Mouse (Mus musculus): ENCODE results near the gene Fto. TPM values are rescaled to one million over a fixed set of nuclear protein-coding genes. Genes with fewer than 3 reads are reported as not detected.
A peak's percentile ranks its signal among the peaks of the same experiment; 100 is the strongest.

Gene Fto
- polyA plus RNA-seq, 1 experiment from 2014 or later = 89.0 TPM

DNA sequence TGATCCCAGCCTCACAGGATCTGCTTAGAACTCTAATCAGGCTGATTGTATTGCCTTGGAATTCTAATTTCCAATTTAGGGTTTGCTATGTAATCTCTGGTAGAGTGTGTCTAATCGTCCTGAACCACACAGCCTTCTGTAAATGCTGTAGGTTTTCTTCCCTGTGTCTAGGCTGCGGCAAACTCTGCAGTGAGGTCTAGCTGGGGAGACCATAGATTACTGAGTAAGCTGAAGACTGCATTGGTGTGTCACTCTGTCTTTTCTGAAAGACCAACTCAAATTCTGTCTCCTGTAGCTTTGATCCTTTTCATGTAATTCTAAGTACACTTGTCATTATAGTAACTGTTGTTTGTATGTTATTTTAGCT, 253.2 kb downstream of the Fto start:
- 60% methylated on average over 2 of the region's 2 CpGs for WGBS

DNA sequence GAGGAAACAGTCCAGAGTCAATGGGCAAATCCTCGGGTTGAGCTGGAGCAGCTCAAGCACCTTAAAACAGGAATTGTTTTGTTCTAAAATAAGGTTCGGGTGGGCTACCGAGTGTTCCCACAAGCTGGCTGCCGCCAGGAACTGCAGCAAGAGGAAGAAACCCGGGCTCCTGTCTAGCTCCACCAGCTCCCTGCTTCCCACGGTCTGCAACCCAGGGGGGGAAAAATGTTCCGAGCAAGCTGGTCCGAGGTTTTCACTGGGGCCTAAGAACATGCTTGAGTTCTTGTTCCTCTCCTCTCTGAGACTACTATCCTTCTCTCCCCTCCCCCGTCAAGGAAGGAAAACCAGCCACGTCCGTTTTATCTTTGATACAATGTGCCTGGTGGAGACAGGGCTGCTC, 256.5 kb downstream of the Fto start:
- H3K27me3 ChIP-seq (ENCODE audit: insufficient read depth, low read length) = no peaks in the 10 kb centered on the region
- no peak for ATAC-seq (ENCODE audit: low FRiP score, low TSS enrichment)
- H3K4me3 ChIP-seq (ENCODE audit: low read length) = no peak overlapping the region
- peaks cover 52% of the 10 kb centered on the region for H3K4me1 ChIP-seq (ENCODE audit: insufficient read depth, low read length)
- no peaks in the 10 kb centered on the region for H3K9me3 ChIP-seq (ENCODE audit: low read length)
- H3K36me3 ChIP-seq (ENCODE audit: insufficient read depth, low read length) = no peaks in the 10 kb centered on the region
- WGBS = 49% methylated on average over 11 of the region's 11 CpGs
- H3K27ac ChIP-seq (ENCODE audit: low read length) = no peak overlapping the region
- no peak overlapping the region; the same call in 1 of the 2 replicates for H3K4me2 ChIP-seq (replicated peaks; ENCODE audit: low read depth, low read length)
- H3K9ac ChIP-seq (replicated peaks; ENCODE audit: low read length) = no peak overlapping the region

More for the DNA sequence above, 253.2 kb downstream of the Fto start:
- Histone ChIP-seq H3K4me1 (ENCODE audit: insufficient read depth, low read length) (peaks cover 48% of the 10 kb centered on the region), H3K9ac (replicated peaks; ENCODE audit: low read length) (no peak overlapping the region), H3K9me3 (ENCODE audit: low read length) (no peaks in the 10 kb centered on the region), H3K36me3 (ENCODE audit: insufficient read depth, low read length) (no peaks in the 10 kb centered on the region), H3K4me3 (ENCODE audit: low read length) (no peak overlapping the region), H3K27me3 (ENCODE audit: insufficient read depth, low read length) (no peaks in the 10 kb centered on the region), H3K27ac (ENCODE audit: low read length) (no peak overlapping the region), H3K4me2 (replicated peaks; ENCODE audit: low read depth, low read length) (no peak overlapping the region)
- ATAC-seq (ENCODE audit: low FRiP score, low TSS enrichment) = no peak

DNA sequence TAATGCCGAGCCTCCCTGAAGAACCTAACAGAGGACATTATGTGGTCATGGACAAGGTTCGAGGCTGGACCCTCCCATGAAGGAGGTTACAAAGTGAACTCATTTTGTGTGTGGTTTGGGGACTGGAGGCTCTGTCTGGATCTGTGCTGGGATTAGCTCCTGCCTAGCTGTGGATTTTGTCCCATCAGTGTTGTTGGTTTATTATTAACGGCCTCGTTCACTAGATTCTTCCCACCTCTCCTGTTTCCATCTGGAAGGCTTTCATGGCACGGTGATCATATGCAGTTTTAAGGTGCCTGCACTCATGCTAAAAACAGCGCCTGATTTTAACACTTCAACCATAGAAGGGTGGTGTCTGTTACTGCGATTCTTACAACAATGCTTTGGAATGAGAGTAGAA, 257.5 kb downstream of the Fto start:
- no peak overlapping the region for H3K9ac ChIP-seq (replicated peaks; ENCODE audit: low read length)
- H3K9me3 ChIP-seq (ENCODE audit: low read length) = no peaks in the 10 kb centered on the region
- H3K27ac ChIP-seq (ENCODE audit: low read length) = peak overlapping the region; percentile 11
- no peak overlapping the region for H3K4me3 ChIP-seq (ENCODE audit: low read length)
- peaks cover 54% of the 10 kb centered on the region for H3K4me1 ChIP-seq (ENCODE audit: insufficient read depth, low read length)
- no peak; the same call in 1 of the 2 replicates for ATAC-seq (ENCODE audit: low FRiP score, low TSS enrichment)
- WGBS = 54% methylated on average over 7 of the region's 7 CpGs
- H3K36me3 ChIP-seq (ENCODE audit: insufficient read depth, low read length) = no peaks in the 10 kb centered on the region
- H3K4me2 ChIP-seq (replicated peaks; ENCODE audit: low read depth, low read length) = no peak overlapping the region
- H3K27me3 ChIP-seq (ENCODE audit: insufficient read depth, low read length) = no peaks in the 10 kb centered on the region

DNA sequence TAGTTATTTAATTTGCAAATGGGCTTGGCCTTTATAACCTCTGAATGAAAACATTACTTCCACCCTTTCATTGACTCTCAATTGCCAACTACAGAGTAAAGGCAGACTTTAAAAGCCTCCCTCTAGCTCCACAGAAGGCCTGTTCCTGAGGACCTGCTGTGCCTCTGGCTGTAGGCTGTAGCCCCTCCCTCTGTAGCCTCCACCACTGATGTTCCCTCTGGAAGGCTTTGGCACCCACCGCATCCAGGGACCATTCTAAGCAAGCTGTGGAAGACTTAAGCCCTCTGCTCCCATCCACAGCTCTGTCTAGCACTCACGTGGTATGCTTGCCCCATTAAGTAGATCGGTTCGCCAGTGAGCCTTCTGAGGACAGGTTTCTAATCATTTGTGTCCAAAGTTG, 258.7 kb downstream of the Fto start:
- Histone ChIP-seq H3K27me3 (ENCODE audit: insufficient read depth, low read length) (no peaks in the 10 kb centered on the region), H3K27ac (ENCODE audit: low read length) (no peak overlapping the region), H3K9ac (replicated peaks; ENCODE audit: low read length) (no peak overlapping the region), H3K4me3 (ENCODE audit: low read length) (no peak overlapping the region), H3K4me2 (replicated peaks; ENCODE audit: low read depth, low read length) (no peak overlapping the region), H3K36me3 (ENCODE audit: insufficient read depth, low read length) (no peaks in the 10 kb centered on the region), H3K4me1 (ENCODE audit: insufficient read depth, low read length) (peaks cover 57% of the 10 kb centered on the region), H3K9me3 (ENCODE audit: low read length) (no peaks in the 10 kb centered on the region)
- ATAC-seq (ENCODE audit: low FRiP score, low TSS enrichment) = no peak
- 54% methylated on average over 4 of the region's 4 CpGs for WGBS

DNA sequence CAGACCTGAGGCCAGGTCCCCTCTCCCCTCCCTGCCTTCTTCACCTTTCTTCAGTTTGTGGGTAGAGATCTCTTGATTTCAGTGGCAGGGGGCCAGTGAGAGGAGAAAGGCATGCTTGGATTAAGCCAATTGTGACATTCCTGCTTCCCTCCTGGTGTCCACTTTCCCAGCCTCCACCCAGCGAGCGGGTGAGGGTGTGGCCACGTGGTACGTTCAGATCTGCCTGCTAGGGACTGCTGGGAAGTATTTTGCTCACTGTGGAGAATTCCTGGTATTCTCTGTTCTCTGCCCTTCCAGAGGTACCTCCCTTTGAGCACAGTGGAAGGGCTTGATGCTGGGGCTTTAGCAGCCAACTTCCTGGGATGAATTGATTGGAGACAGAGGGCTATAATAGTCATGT, 259.3 kb downstream of the Fto start:
- Histone ChIP-seq H3K4me2 (replicated peaks; ENCODE audit: low read depth, low read length) (no peak overlapping the region), H3K4me1 (ENCODE audit: insufficient read depth, low read length) (peaks cover 53% of the 10 kb centered on the region), H3K27me3 (ENCODE audit: insufficient read depth, low read length) (no peaks in the 10 kb centered on the region), H3K4me3 (ENCODE audit: low read length) (no peak overlapping the region), H3K36me3 (ENCODE audit: insufficient read depth, low read length) (no peaks in the 10 kb centered on the region), H3K9me3 (ENCODE audit: low read length) (no peaks in the 10 kb centered on the region), H3K27ac (ENCODE audit: low read length) (peak overlapping the region; percentile 34; the same call in 1 of the 2 replicates), H3K9ac (replicated peaks; ENCODE audit: low read length) (no peak overlapping the region)
- peak; percentile 64 for ATAC-seq (ENCODE audit: low FRiP score, low TSS enrichment)
- WGBS = 18% methylated on average over 4 of the region's 4 CpGs

DNA sequence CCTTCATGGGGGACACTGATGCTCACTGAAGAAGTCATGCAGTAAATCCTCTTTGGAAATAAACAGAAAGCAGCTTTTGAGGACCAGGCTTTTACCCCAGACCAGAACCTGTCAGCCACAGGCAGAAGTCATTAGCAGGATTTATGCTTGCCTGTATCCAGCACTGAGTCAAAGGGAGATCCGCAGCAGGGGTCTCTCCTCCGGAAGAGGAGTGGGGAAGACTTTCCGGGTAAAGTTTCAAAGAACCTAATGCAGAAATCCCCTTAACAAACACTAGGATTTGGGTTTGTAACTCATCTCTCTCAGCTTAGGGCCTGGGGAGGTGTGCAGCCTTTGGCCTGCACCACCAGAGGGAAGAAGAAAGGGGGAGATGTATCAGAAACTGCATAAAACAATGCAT, 262.3 kb downstream of the Fto start:
- Histone ChIP-seq H3K4me2 (replicated peaks; ENCODE audit: low read depth, low read length) (no peak overlapping the region), H3K9ac (replicated peaks; ENCODE audit: low read length) (no peak overlapping the region), H3K4me1 (ENCODE audit: insufficient read depth, low read length) (peaks cover 37% of the 10 kb centered on the region), H3K27me3 (ENCODE audit: insufficient read depth, low read length) (no peaks in the 10 kb centered on the region), H3K36me3 (ENCODE audit: insufficient read depth, low read length) (no peaks in the 10 kb centered on the region), H3K4me3 (ENCODE audit: low read length) (no peak overlapping the region), H3K27ac (ENCODE audit: low read length) (no peak overlapping the region), H3K9me3 (ENCODE audit: low read length) (no peaks in the 10 kb centered on the region)
- WGBS = 26% methylated on average over 3 of the region's 3 CpGs
- ATAC-seq (ENCODE audit: low FRiP score, low TSS enrichment) = no peak

DNA sequence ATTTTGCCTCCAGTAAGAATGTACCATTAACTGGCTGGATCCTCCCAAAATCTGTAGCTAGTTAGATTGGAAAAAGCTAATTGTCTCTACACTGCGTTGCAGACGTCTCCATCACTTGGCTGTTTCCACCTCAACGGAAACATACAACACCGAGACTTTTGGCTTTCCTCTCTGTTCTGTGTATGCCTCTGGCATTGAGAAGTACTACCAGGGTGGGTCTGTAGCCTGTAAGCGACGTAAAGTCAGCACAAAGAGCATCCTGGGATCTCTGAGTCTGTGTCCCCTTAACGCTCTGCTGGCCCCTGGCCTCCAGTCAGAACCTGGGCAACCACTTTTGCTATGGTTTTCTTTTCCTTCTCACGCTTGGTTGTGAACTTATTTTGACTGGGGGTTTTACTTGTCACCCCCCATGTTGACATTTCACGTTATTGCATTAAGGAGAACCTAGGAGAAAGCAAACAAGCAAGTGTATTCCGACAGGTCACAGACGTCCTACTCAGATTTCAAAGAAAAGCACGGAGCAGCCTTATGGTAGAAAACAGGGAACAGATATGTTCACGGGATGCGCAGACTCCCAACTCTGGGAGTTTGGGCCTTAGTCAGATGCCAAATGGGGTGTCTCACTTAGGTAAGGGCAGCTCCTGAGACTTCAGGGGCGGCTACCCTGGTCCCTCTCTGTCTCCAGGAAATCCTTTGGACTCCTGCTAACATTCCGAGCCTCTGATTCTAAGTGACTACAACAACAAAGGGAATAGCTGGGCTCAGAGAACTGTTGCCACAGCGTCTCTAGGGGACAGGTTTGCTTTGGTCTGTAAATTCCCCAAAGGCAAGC, 263.0 kb downstream of the Fto start:
- Histone ChIP-seq H3K9ac (replicated peaks; ENCODE audit: low read length) (no peak overlapping the region), H3K4me2 (replicated peaks; ENCODE audit: low read depth, low read length) (no peak overlapping the region), H3K27me3 (ENCODE audit: insufficient read depth, low read length) (no peaks in the 10 kb centered on the region), H3K27ac (ENCODE audit: low read length) (no peak overlapping the region; the same call in 1 of the 2 replicates), H3K36me3 (ENCODE audit: insufficient read depth, low read length) (no peaks in the 10 kb centered on the region), H3K4me1 (ENCODE audit: insufficient read depth, low read length) (peaks cover 34% of the 10 kb centered on the region), H3K9me3 (ENCODE audit: low read length) (no peaks in the 10 kb centered on the region), H3K4me3 (ENCODE audit: low read length) (no peak overlapping the region)
- ATAC-seq (ENCODE audit: low FRiP score, low TSS enrichment) = no peak; the same call in 1 of the 2 replicates
- WGBS = 20% methylated on average over 17 of the region's 17 CpGs

DNA sequence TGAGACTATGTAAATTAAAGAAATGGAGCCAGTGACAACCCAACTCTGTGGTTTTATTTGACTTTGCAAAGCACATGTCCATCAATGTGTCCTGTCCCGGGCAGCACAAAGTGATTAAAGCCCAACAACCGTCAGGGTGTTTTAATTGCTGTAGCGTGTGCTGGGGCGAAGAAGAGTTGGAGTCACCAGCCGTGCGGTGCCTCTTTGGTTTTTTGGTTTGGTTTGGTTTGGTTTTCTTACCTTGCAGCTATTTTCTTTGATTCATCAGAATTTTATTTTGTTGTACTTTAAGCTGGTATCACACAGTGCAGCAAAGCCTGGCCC, 263.6 kb downstream of the Fto start:
- 41% methylated on average over 6 of the region's 6 CpGs for WGBS
- no peak overlapping the region for H3K27ac ChIP-seq (ENCODE audit: low read length)

DNA sequence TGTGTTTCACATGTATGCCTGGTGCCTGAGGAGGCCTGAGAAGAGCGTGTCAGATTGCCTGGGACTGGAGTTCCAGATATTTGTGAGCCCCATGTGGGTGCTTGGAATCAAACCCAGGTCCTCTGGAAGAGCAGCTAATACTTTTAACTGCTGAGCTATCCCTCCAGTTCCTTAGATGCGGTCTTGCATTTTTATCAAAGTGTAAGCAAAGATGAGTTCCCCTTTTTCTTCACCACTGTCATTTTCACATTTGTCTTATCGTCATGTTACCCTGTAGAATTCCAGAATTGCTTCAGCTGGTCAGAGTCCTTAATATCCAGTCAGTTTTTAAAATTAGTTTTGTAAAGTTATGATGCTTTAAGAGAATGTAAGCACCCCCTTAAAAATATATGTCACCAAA, 264.3 kb downstream of the Fto start:
- H3K27me3 ChIP-seq (ENCODE audit: insufficient read depth, low read length) = no peaks in the 10 kb centered on the region
- H3K4me3 ChIP-seq (ENCODE audit: low read length) = no peak overlapping the region
- ATAC-seq (ENCODE audit: low FRiP score, low TSS enrichment) = no peak
- H3K9ac ChIP-seq (replicated peaks; ENCODE audit: low read length) = no peak overlapping the region
- H3K27ac ChIP-seq (ENCODE audit: low read length) = no peak overlapping the region
- no peaks in the 10 kb centered on the region for H3K36me3 ChIP-seq (ENCODE audit: insufficient read depth, low read length)
- peaks cover 25% of the 10 kb centered on the region for H3K4me1 ChIP-seq (ENCODE audit: insufficient read depth, low read length)
- H3K4me2 ChIP-seq (replicated peaks; ENCODE audit: low read depth, low read length) = no peak overlapping the region
- H3K9me3 ChIP-seq (ENCODE audit: low read length) = no peaks in the 10 kb centered on the region
- WGBS = 94% methylated on average over 3 of the region's 3 CpGs

More for the DNA sequence above, 263.6 kb downstream of the Fto start:
- Histone ChIP-seq H3K36me3 (ENCODE audit: insufficient read depth, low read length) (no peaks in the 10 kb centered on the region), H3K4me2 (replicated peaks; ENCODE audit: low read depth, low read length) (no peak overlapping the region), H3K4me1 (ENCODE audit: insufficient read depth, low read length) (peaks cover 32% of the 10 kb centered on the region), H3K27me3 (ENCODE audit: insufficient read depth, low read length) (no peaks in the 10 kb centered on the region), H3K9me3 (ENCODE audit: low read length) (no peaks in the 10 kb centered on the region), H3K4me3 (ENCODE audit: low read length) (no peak overlapping the region), H3K9ac (replicated peaks; ENCODE audit: low read length) (no peak overlapping the region)
- no peak for ATAC-seq (ENCODE audit: low FRiP score, low TSS enrichment)

DNA sequence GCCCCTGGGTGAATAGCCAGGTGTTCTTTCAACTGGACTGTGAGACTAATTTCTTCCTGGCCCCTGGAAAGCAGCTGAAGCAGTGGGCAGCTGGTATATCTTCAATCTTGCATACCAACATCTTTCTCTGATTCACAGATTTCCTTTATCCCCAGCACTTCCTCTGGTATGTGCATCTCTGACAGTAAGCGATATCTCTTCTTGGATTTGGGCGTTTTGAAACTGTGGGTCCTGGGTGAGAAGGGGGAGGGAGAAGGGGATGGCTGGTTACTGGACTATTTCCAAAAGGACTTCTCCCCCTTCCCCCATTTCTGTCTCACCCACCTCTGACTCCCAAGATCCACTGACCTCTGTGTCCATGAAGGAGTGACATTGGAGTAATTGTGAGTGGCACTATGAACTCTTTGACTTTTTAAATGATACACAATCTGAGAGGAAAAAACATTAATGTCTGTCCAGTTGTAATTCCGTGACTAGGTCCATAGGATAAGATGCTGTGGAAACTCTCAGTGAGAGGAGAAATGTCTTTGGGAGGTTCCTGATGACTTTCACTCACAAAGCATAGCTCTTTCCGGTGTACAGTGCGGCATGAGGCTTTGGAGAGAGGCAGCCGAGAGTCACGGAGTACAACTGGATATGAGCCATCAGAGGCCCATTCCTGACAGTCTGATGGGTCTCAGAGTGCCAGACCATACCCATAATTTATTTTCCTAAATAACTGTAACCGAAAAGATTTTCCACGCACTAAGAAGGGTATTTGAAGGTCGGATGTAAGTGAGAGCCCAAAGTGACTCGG, 271.5 kb downstream of the Fto start:
- Histone ChIP-seq H3K4me1 (ENCODE audit: insufficient read depth, low read length) (no peaks in the 10 kb centered on the region), H3K4me3 (ENCODE audit: low read length) (no peak overlapping the region), H3K4me2 (replicated peaks; ENCODE audit: low read depth, low read length) (no peak overlapping the region), H3K27ac (ENCODE audit: low read length) (no peak overlapping the region), H3K9me3 (ENCODE audit: low read length) (no peaks in the 10 kb centered on the region), H3K36me3 (ENCODE audit: insufficient read depth, low read length) (no peaks in the 10 kb centered on the region), H3K9ac (replicated peaks; ENCODE audit: low read length) (no peak overlapping the region), H3K27me3 (ENCODE audit: insufficient read depth, low read length) (no peaks in the 10 kb centered on the region)
- WGBS = 79% methylated on average over 11 of the region's 11 CpGs
- ATAC-seq (ENCODE audit: low FRiP score, low TSS enrichment) = no peak

Measured in kidney, embryonic 16.5 days (tissue).